Comparison of ENCODE assay signal across 8 mouse cellular contexts in genomic region chr5:31048763-31049641, GRCm38 (mm10). TPM values are rescaled to one million over a fixed set of nuclear protein-coding genes. Genes with fewer than 3 reads are reported as not detected.
A peak's percentile ranks its signal among the peaks of the same experiment; 100 is the strongest.
DNase-seq lines count a peak whose midpoint lies in the region; ATAC-seq and TF ChIP-seq lines count a peak whose summit lies in the region.

TSS of gene Slc5a6 (minus strand) at chr5:31048924.

- H3K4me1 ChIP-seq in intestine, embryonic 15.5 days (replicated peaks) = no peaks in the 10 kb centered on the region; the same call in 1 of the 2 replicates
- no peaks in the 10 kb centered on the region; the same call in 1 of the 2 replicates for H3K4me1 ChIP-seq in small intestine, adult 2 months (ENCODE audit: control insufficient read depth, insufficient read depth, insufficient read length, low read length)

- WGBS in intestine, embryonic 15.5 days = under 1% methylated on average over 23 of the region's 23 CpGs
- under 1% methylated on average over 23 of the region's 23 CpGs for WGBS in small intestine, adult 2 months

- peak within 1 kb of the TSS; percentile 75 for H3K4me3 ChIP-seq in intestine, embryonic 15.5 days (replicated peaks)
- peak within 1 kb of the TSS; percentile 79 for H3K4me3 ChIP-seq in small intestine, adult 2 months (ENCODE audit: low read depth, low read length)

- intact Hi-C loops in left cerebral cortex, postnatal 36 days (cut with DNase I) = loop anchor here (5.0 kb wide), 1 partner anchor 87 kb away; the partner anchor contains the start of gene Preb

- 0 out of 2 replicates have a peak, but pooled peaks cover 5% of the 10 kb centered on the region for H3K36me3 ChIP-seq in intestine, embryonic 15.5 days
- H3K36me3 ChIP-seq in small intestine, adult 2 months (ENCODE audit: control insufficient read depth, insufficient read depth, low read length) = 0 out of 2 replicates have a peak, but pooled peaks cover 5% of the 10 kb centered on the region

- no peaks in the 10 kb centered on the region for H3K27me3 ChIP-seq in intestine, embryonic 15.5 days (replicated peaks)
- no peaks in the 10 kb centered on the region for H3K27me3 ChIP-seq in small intestine, adult 2 months (ENCODE audit: control insufficient read depth, insufficient read depth, low read length)

- peak within 1 kb of the TSS; percentile 83 for H3K4me2 ChIP-seq in intestine, embryonic 15.5 days (replicated peaks)

- peak; percentile 64; the same call in 1 of the 2 replicates for TF ChIP-seq CTCF in small intestine, adult 2 months (IDR thresholded peaks at IDR 0.05; ENCODE audit: extremely low read depth, insufficient read length, insufficient replicate concordance, low read depth, low read length)

- peak; percentile 49 for DNase-seq in layer of hippocampus, adult 11-12 months (ENCODE audit: low spot score)
- no peak for DNase-seq in layer of hippocampus, adult 9-10 months (ENCODE audit: low spot score)
- DNase-seq in cerebellum, adult 9-10 months = peak; percentile 70
- peak; percentile 52 to 63 for DNase-seq in frontal cortex, adult 2 months (ENCODE audit: extremely low spot score in 1 of 2, low spot score in 1 of 2)
- DNase-seq in left cerebral cortex, postnatal 36 days (ENCODE audit: low spot score in 2 of 2) = peak; percentile 27 to 28
- DNase-seq in mesoderm, embryonic 11.5 days (ENCODE audit: low read depth, low spot score) = peak; percentile 69

- no peaks in the 10 kb centered on the region for H3K9me3 ChIP-seq in intestine, embryonic 15.5 days

- peak within 1 kb of the TSS; percentile 98 for H3K27ac ChIP-seq in intestine, embryonic 15.5 days
- peak within 1 kb of the TSS; percentile 96 for H3K27ac ChIP-seq in small intestine, adult 2 months (ENCODE audit: insufficient read depth, low read depth, low read length)

- peak within 1 kb of the TSS; percentile 89 for H3K9ac ChIP-seq in intestine, embryonic 15.5 days

- ATAC-seq in intestine, embryonic 15.5 days = peak; percentile 50

- no peak for TF ChIP-seq POLR2A in small intestine, adult 2 months (IDR thresholded peaks at IDR 0.05; ENCODE audit: low read depth, low read length)

RNA-seq across cellular contexts. Expression of gene Slc5a6, which starts in this region (rescaled TPM):
- 33.1 and 35.2 TPM in 2 replicates for polyA plus RNA-seq in frontal cortex, adult 2 months (2012; rRNA removed)
- polyA plus RNA-seq in intestine, embryonic 15.5 days (2015; fragmentation: Nextera tagmentation; extraction: Ambion mirVana) = 12.8 and 15.1 TPM in 2 replicates
- 10 to 100 TPM; 14.4 to 17.9 TPM for total RNA-seq in left cerebral cortex, postnatal 36 days (2021)
- 14.5 and 75.0 TPM in 2 replicates for polyA plus RNA-seq in small intestine, adult 2 months (2012; rRNA removed)
